Mouse (Mus musculus): ENCODE measurements around the gene Il15.

GRCm38 (mm10) chr8:82296256-82296655, 106.8 kb downstream of the Il15 start:
- TF ChIP-seq GATA1 (IDR thresholded peaks at IDR 0.05; ENCODE audit: low read depth, low read length) = no peak
- no peak for TF ChIP-seq MEF2A (IDR thresholded peaks at IDR 0.05; ENCODE audit: extremely low read depth, insufficient replicate concordance, low read depth, low read length, poor library complexity, severe bottlenecking)
- no peak for TF ChIP-seq CHD1 (IDR thresholded peaks at IDR 0.05; ENCODE audit: low read depth, low read length)
- TF ChIP-seq CTCF (IDR thresholded peaks at IDR 0.05 in 2 of 3, conservative IDR thresholded peaks at IDR 0.05 in 1 of 3; ENCODE audit: control insufficient read depth in 1 of 3, insufficient read depth in 1 of 3, low read depth in 2 of 3, low read length in 3 of 3, poor library complexity in 1 of 3, severe bottlenecking in 1 of 3) = no peak
- TF ChIP-seq ETS1 (IDR thresholded peaks at IDR 0.05; ENCODE audit: low read depth, low read length) = no peak
- no peak for TF ChIP-seq NRF1 (IDR thresholded peaks at IDR 0.05; ENCODE audit: insufficient read depth, low read depth, low read length, poor library complexity, severe bottlenecking)
